ENCODE assay signal across 18 mouse cellular contexts in genomic region chr5:105778723-105779122, GRCm38 (mm10).
"Had no signal": no experiment of that assay in that cellular context is flagged by ENCODE, and none has a peak within 500 bp of the region (broad histone marks: within the 10 kb centered on the region; RNA-seq: fewer than 3 reads in every experiment).

No protein-coding gene starts in this region.

- H3K4me3 ChIP-seq: heart, embryonic 13.5 days; heart, embryonic 15.5 days; hindbrain, embryonic 10.5 days; hindbrain, embryonic 12.5 days; intestine, embryonic 15.5 days; limb, embryonic 10.5 days; limb, embryonic 12.5 days; liver, embryonic 13.5 days; liver, embryonic 15.5 days had no signal

- H3K36me3 ChIP-seq: heart, embryonic 13.5 days; heart, embryonic 15.5 days; hindbrain, embryonic 12.5 days; intestine, embryonic 15.5 days; limb, embryonic 10.5 days; limb, embryonic 12.5 days; liver, embryonic 13.5 days; liver, embryonic 15.5 days had no signal

- ATAC-seq: inflammation-experienced regulatory T-cells, adult 6 months; intestine, embryonic 15.5 days; intestine, postnatal 0 days had no signal

- H3K27me3 ChIP-seq: heart, embryonic 15.5 days; hindbrain, embryonic 12.5 days; intestine, embryonic 15.5 days; limb, embryonic 12.5 days; liver, embryonic 13.5 days; liver, embryonic 15.5 days had no signal

- H3K27ac ChIP-seq: heart, embryonic 13.5 days; heart, embryonic 15.5 days; hindbrain, embryonic 10.5 days; hindbrain, embryonic 12.5 days; hindbrain, embryonic 14.5 days; intestine, embryonic 15.5 days; limb, embryonic 10.5 days; limb, embryonic 12.5 days had no signal

- H3K9me3 ChIP-seq: heart, embryonic 13.5 days; heart, embryonic 15.5 days; hindbrain, embryonic 10.5 days; hindbrain, embryonic 12.5 days; intestine, embryonic 15.5 days; limb, embryonic 10.5 days; limb, embryonic 12.5 days; liver, embryonic 13.5 days; liver, embryonic 15.5 days had no signal

- H3K9ac ChIP-seq: heart, embryonic 13.5 days; heart, embryonic 15.5 days; hindbrain, embryonic 12.5 days; hindbrain, embryonic 14.5 days; intestine, embryonic 15.5 days; limb, embryonic 12.5 days; liver, embryonic 13.5 days; liver, embryonic 15.5 days had no signal

- DNase-seq: kidney, adult 18-20 months; kidney, adult 8-10 months; kidney, postnatal 10 days; liver; liver, embryonic 13.5 days had no signal

- H3K4me2 ChIP-seq: heart, embryonic 11.5 days; heart, embryonic 13.5 days; heart, embryonic 15.5 days; hindbrain, embryonic 12.5 days; hindbrain, embryonic 14.5 days; intestine, embryonic 15.5 days; limb, embryonic 12.5 days; liver, embryonic 11.5 days had no signal
